Mouse (Mus musculus) kidney, adult 10 weeks (tissue): ENCODE data around the gene Glb1l2. TPM values are rescaled to one million over a fixed set of nuclear protein-coding genes. Genes with fewer than 3 reads are reported as not detected.

ENCODE experiments used
- polyA plus RNA-seq: library from polyadenylated mRNA; stranded (reverse); fragments of 350-450 nt; fragmentation: Illumina TruSeq; extraction: RNeasy Lipid Tissue Mini Kit (QIAGEN cat#74804); gene quantifications from one replicate; pipeline ENCODE4 v1.2.3, GENCODE M21; 2014; ENCODE audit warnings: low read depth, low replicate concordance

Gene Glb1l2
- 153 TPM for polyA plus RNA-seq

DNA sequence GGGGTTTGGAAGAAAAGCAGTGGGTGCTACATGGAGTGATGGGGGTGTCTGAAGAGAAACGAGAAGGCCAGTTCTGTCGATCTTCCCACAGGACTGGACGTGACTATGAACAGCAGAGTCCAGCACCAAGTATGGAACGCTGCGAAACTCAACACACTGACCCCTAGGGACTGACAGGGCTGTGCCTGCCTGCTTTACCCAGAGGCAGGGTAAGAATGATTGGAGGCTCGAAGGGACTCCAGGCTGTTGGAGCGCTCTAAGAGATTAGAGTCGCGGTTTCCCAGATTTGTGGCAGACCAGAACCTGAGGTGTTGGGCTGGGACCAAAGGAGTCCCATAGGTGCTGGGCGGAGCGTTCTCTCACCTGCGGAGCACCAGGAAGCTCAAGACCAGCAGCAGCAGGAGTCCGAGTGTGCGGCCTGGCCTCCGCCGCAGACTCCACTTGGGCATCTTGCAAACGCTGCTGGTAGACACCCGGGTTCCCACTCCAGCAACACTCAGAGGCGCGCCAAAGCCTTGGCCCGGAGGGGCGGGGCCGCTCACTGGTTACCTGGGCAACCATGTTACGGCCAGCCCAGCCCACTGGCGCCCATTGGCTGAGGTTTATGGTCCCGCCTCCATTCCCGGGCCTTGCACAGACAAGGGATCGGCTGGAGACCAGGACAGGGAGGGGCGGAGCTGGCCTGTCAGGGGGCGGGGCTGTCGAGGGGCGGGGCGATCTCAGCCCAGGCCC is at the start of gene Glb1l2:
Glb1l2 (minus strand) TSS at position 534 of the 732 bp plus-strand sequence.

GRCm38 (mm10) chr9:26733206-26733891 is 72.9 kb downstream of the Glb1l2 start, which contains the start of gene B3gat1:
Gene B3gat1, plus strand, starts transcription at chr9:26733728.

Other genes starting within 250 kb of the Glb1l2 start
- not detected for gene B3gat1, start 72.7 kb downstream of the Glb1l2 start, polyA plus RNA-seq
- not detected for gene Glb1l3, start 54.4 kb upstream of the Glb1l2 start, polyA plus RNA-seq
- gene Gm1110, start 116.6 kb upstream of the Glb1l2 start, polyA plus RNA-seq = not detected
- gene Acad8, start 193.1 kb upstream of the Glb1l2 start, polyA plus RNA-seq = 37.6 TPM
- gene Thyn1, start 193.2 kb upstream of the Glb1l2 start, polyA plus RNA-seq = 41.5 TPM
- gene Vps26b, start 223.6 kb upstream of the Glb1l2 start, polyA plus RNA-seq = 28.0 TPM
- gene Ncapd3, start 223.7 kb upstream of the Glb1l2 start, polyA plus RNA-seq = 15.6 TPM